Mouse (Mus musculus) small intestine, adult 2 months (tissue): Measurements from ENCODE around the gene Ift80.

Experiments
- CTCF ChIP-seq: fragments of 200-500 bp; IDR thresholded peaks from 2 replicates; pipeline ENCODE4 v1.5.1; 2012; ENCODE audit warnings: low read depth, mild to moderate bottlenecking, control low read depth, inconsistent platforms, low read length, moderate library complexity, mixed read lengths; ENCODE audit not compliant: insufficient replicate concordance, insufficient read length; ENCODE audit errors: extremely low read depth
- POLR2A ChIP-seq: fragments of 200-500 bp; IDR thresholded peaks from 2 replicates; pipeline ENCODE4 v1.6.1; 2012; ENCODE audit warnings: low read depth, mild to moderate bottlenecking, control low read depth, inconsistent platforms, low read length, moderate library complexity

- TF ChIP-seq POLR2A (no peak), CTCF (no peak)
These were observed 156.0 kb downstream of the Ift80 start for GRCm38 (mm10) chr3:68848323-68848722.
